Mouse (Mus musculus) CH12.LX (cell line): ENCODE measurements at regions not wholly inside any gene's neighbourhood (a gene's known extent, or its start where the extent isn't known, plus 50 kb on each side); places are given as distances from the start of the nearest gene placed in this dataset.

ENCODE experiments used
- DNase-seq: peaks from one replicate; pipeline ENCODE4 v3.0.0-alpha.2; 2013; ENCODE audit errors: extremely low read depth
- H3K27ac ChIP-seq: 2 replicates; pipeline ENCODE4 v1.5.1; 2012; ENCODE audit warnings: low read depth, mild to moderate bottlenecking, control low read depth, moderate library complexity; ENCODE audit not compliant: insufficient read depth
- H3K27me3 ChIP-seq: replicated peaks from 2 replicates; pipeline ENCODE3; 2012; ENCODE audit warnings: inconsistent platforms
- H3K36me3 ChIP-seq, 2 experiments: replicated peaks in 1 of 2; 2 replicates each; pipeline versions ENCODE3 to v1.6.1; 2012; ENCODE audit warnings: inconsistent platforms in 1 of 2, low read length in 1 of 2, mild to moderate bottlenecking in 1 of 2, mixed read lengths in 1 of 2, moderate library complexity in 1 of 2; ENCODE audit not compliant: control insufficient read depth in 1 of 2, insufficient read depth in 1 of 2
- H3K4me1 ChIP-seq, 2 experiments: 2 replicates each; pipeline ENCODE4 v1.6.1; 2012; ENCODE audit warnings: inconsistent platforms in 1 of 2, moderate library complexity in 1 of 2; ENCODE audit not compliant: insufficient read depth in 2 of 2, control insufficient read depth in 1 of 2
- H3K4me2 ChIP-seq: 2 replicates; pipeline ENCODE4 v1.6.1; 2012; ENCODE audit warnings: low read depth, mild to moderate bottlenecking, control low read depth; ENCODE audit not compliant: poor library complexity, insufficient read depth, severe bottlenecking
- H3K4me3 ChIP-seq, 3 experiments: fragments of 150-350 bp in 1 of 3; sonication (generic) in 1 of 3; replicated peaks in 1 of 3; 2 replicates each; pipeline versions ENCODE3 to v1.5.1; 2011 to 2012; ENCODE audit warnings: low read depth in 2 of 3, low read length in 2 of 3, mild to moderate bottlenecking in 2 of 3, moderate library complexity in 2 of 3, control low read depth in 1 of 3, improper control_type of control experiment in 1 of 3, inconsistent platforms in 1 of 3, mixed read lengths in 1 of 3; ENCODE audit not compliant: poor library complexity in 1 of 3
- H3K79me2 ChIP-seq: replicated peaks from 2 replicates; pipeline ENCODE4 v1.6.1; 2012; ENCODE audit warnings: mild to moderate bottlenecking, moderate library complexity; ENCODE audit not compliant: control insufficient read depth, poor library complexity, insufficient read depth, severe bottlenecking; ENCODE audit errors: extremely low read depth
- H3K9ac ChIP-seq: 2 replicates; pipeline ENCODE4 v1.6.1; 2012; ENCODE audit warnings: low read depth, mild to moderate bottlenecking, control low read depth, moderate library complexity; ENCODE audit not compliant: insufficient read depth
- H3K9me3 ChIP-seq: replicated peaks from 2 replicates; pipeline ENCODE3; 2012; ENCODE audit warnings: low read length, inconsistent platforms, mixed read lengths
- BHLHE40 ChIP-seq: IDR thresholded peaks from 2 replicates; pipeline ENCODE4 v1.6.1; 2011; ENCODE audit warnings: mild to moderate bottlenecking, low read depth, low read length, improper control_type of control experiment
- CHD2 ChIP-seq: IDR thresholded peaks from 2 replicates; pipeline ENCODE4 v1.6.1; 2011; ENCODE audit warnings: low read length, improper control_type of control experiment
- E2F4 ChIP-seq: IDR thresholded peaks from 2 replicates; pipeline ENCODE4 v1.6.1; 2011; ENCODE audit warnings: low read depth, low read length, improper control_type of control experiment; ENCODE audit not compliant: insufficient replicate concordance
- GABPA ChIP-seq: IDR thresholded peaks from 2 replicates; pipeline ENCODE4 v1.6.1; 2012; ENCODE audit warnings: low read depth, low read length, improper control_type of control experiment, inconsistent platforms; ENCODE audit not compliant: insufficient replicate concordance
- IRF4 ChIP-seq: IDR thresholded peaks from 2 replicates; pipeline ENCODE4 v1.6.1; 2014; ENCODE audit warnings: low read depth, mild to moderate bottlenecking, inconsistent platforms, low read length, improper control_type of control experiment
- JUND ChIP-seq: conservative IDR thresholded peaks from 2 replicates; pipeline ENCODE4 v1.6.1; 2011; ENCODE audit warnings: low read depth, low read length, improper control_type of control experiment
- MAFK ChIP-seq: IDR thresholded peaks from 2 replicates; pipeline ENCODE4 v1.6.1; 2011; ENCODE audit warnings: low read length, improper control_type of control experiment; ENCODE audit not compliant: insufficient replicate concordance
- MEF2A ChIP-seq: IDR thresholded peaks from 2 replicates; pipeline ENCODE4 v1.6.1; 2014; ENCODE audit warnings: low read depth, mild to moderate bottlenecking, inconsistent platforms, low read length, improper control_type of control experiment, borderline replicate concordance
- MYC ChIP-seq: IDR thresholded peaks from 2 replicates; pipeline ENCODE4 v1.6.1; 2011; ENCODE audit warnings: low read depth, mild to moderate bottlenecking, improper control_type of control experiment, low read length
- NELFE ChIP-seq: IDR thresholded peaks from 2 replicates; pipeline ENCODE4 v1.6.1; 2011; ENCODE audit warnings: low read depth, low read length, improper control_type of control experiment
- POLR2AphosphoS2 ChIP-seq: IDR thresholded peaks from 2 replicates; pipeline ENCODE4 v1.6.1; 2011; ENCODE audit warnings: low read depth, low read length, improper control_type of control experiment
- RAD21 ChIP-seq: IDR thresholded peaks from 2 replicates; pipeline ENCODE4 v1.6.1; 2011; ENCODE audit warnings: low read depth, mild to moderate bottlenecking, low read length, improper control_type of control experiment, moderate library complexity
- SMC3 ChIP-seq: IDR thresholded peaks from 2 replicates; pipeline ENCODE4 v1.6.1; 2011; ENCODE audit warnings: low read depth, low read length, improper control_type of control experiment
- UBTF ChIP-seq: IDR thresholded peaks from 2 replicates; pipeline ENCODE4 v1.6.1; 2012; ENCODE audit warnings: low read depth, mild to moderate bottlenecking, inconsistent platforms, low read length, improper control_type of control experiment, moderate library complexity
- ZKSCAN1 ChIP-seq: IDR thresholded peaks from 2 replicates; pipeline ENCODE4 v1.6.1; 2012; ENCODE audit warnings: low read depth, inconsistent platforms, low read length, improper control_type of control experiment, borderline replicate concordance
- ZMIZ1 ChIP-seq: IDR thresholded peaks from 2 replicates; pipeline ENCODE4 v1.6.1; 2012; ENCODE audit warnings: low read depth, mild to moderate bottlenecking, inconsistent platforms, low read length, improper control_type of control experiment
- ZNF384 ChIP-seq: IDR thresholded peaks from 2 replicates; pipeline ENCODE4 v1.6.1; 2012; ENCODE audit warnings: low read depth, low read length, improper control_type of control experiment, inconsistent platforms
- dilution Hi-C: fragments of 300-500 bp; cut with MboI; formaldehyde crosslinking; loops from 2 replicates; pipeline ENCODE4 v1.14.3; 2020; ENCODE audit warnings: low sequenced_read_pairs; ENCODE audit not compliant: extremely low pct_unique_long_range_greater_than_20kb, extremely low pct_ligation_motif_present
- in situ Hi-C: fragments of 300-500 bp; cut with MboI; formaldehyde crosslinking; loops from 3 replicates; pipeline ENCODE4 v1.14.3; 2019; ENCODE audit warnings: low sequenced_read_pairs, low pct_ligation_motif_present, low pct_unique_long_range_greater_than_20kb, mixed read lengths

DNA sequence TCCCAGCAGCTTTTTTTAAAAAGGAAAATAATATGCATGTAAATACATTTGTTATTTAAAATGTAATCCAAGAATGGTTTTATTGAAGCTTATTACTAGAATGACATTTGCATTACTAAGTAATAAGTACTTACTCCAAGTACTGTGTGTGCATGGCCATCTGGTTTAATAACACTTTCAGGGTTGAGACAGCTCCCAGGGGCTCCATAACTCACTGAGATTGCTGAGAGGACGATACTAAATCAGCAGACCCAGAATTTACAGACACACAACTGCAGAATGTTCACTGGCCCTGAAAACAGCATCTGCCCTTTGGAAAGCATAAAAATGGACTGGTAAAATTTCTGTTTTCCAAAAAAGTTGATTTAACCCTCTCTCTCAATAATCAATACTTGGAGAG is 696.4 kb downstream of the Mat2b start:
- H3K4me2 ChIP-seq: no peak overlapping the region
- TF ChIP-seq GABPA (no peak), MAFK (no peak), CHD2 (no peak), E2F4 (no peak), RAD21 (no peak), POLR2AphosphoS2 (no peak), ZNF384 (no peak), NELFE (no peak), BHLHE40 (no peak), ZKSCAN1 (no peak), SMC3 (no peak), JUND (no peak), ZMIZ1 (no peak), MYC (no peak), IRF4 (no peak)
- no peaks in the 10 kb centered on the region for H3K79me2 ChIP-seq
- DNase-seq: no peak
- in situ Hi-C loops (no loop called here), dilution Hi-C loops (no loop called here)
- no peak overlapping the region for H3K9ac ChIP-seq
- H3K4me3 ChIP-seq: no peak overlapping the region
- H3K27me3 ChIP-seq: no peaks in the 10 kb centered on the region
- no peaks in the 10 kb centered on the region for H3K36me3 ChIP-seq
- H3K27ac ChIP-seq: no peak overlapping the region
- no peaks in the 10 kb centered on the region for H3K4me1 ChIP-seq
- H3K9me3 ChIP-seq: peaks cover 8% of the 10 kb centered on the region

DNA sequence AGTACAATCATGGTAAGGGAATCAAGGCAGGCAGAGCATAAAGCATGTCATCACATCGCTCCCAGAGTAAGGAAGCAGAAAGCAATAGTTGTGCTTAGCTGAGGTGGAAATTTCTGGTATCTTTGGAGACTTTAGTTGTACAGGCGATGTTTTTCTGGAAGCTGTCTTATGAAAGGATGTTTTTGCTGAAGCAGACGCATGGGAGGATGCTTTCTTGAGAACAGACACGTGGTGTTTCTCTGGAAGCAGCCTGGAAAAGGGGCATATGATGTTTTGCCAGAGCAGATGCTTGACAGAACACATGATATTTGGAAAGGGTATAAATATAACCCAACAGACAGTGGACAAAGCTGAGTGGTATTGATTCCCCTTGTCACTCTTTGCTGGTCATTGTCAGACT is 722.4 kb downstream of the Mat2b start:
- DNase-seq: no peak
- H3K27me3 ChIP-seq: no peaks in the 10 kb centered on the region
- H3K4me1 ChIP-seq: no peaks in the 10 kb centered on the region
- dilution Hi-C loops: no loop called here
- TF ChIP-seq MEF2A: no peak
- TF ChIP-seq IRF4: no peak
- TF ChIP-seq UBTF: no peak
- TF ChIP-seq JUND: no peak
- TF ChIP-seq, all 38 proteins: peak for 0
- Histone ChIP-seq H3K4me3 (no peak overlapping the region), H3K79me2 (no peaks in the 10 kb centered on the region), H3K27ac (no peak overlapping the region), H3K36me3 (no peaks in the 10 kb centered on the region), H3K9me3 (peaks cover 12% of the 10 kb centered on the region), H3K9ac (no peak overlapping the region), H3K4me2 (no peak overlapping the region)
- in situ Hi-C loops: no loop called here
